ENCODE assay signal across 24 mouse cellular contexts in genomic region chr9:88350317-88350716, GRCm38 (mm10).
"Had no signal": no experiment of that assay in that cellular context is flagged by ENCODE, and none has a peak within 500 bp of the region (broad histone marks: within the 10 kb centered on the region; RNA-seq: fewer than 3 reads in every experiment).

No protein-coding gene starts in this region.

- H3K4me3 ChIP-seq: heart, adult 2 months; heart, embryonic 13.5 days; heart, embryonic 15.5 days; hindbrain, embryonic 13.5 days; hindbrain, embryonic 15.5 days; kidney, embryonic 15.5 days; layer of hippocampus, adult 2 months; left cerebral cortex, adult 2 months; limb, embryonic 10.5 days; limb, embryonic 12.5 days had no signal

- H3K4me2 ChIP-seq: heart, embryonic 11.5 days; heart, embryonic 13.5 days; heart, embryonic 15.5 days; hindbrain, embryonic 13.5 days; hindbrain, embryonic 15.5 days; kidney, embryonic 15.5 days; limb, embryonic 12.5 days had no signal

- ATAC-seq: forebrain, postnatal 0 days; hindbrain, postnatal 0 days; intestine, embryonic 16.5 days had no signal

- H3K27me3 ChIP-seq: heart, embryonic 13.5 days; heart, embryonic 15.5 days; hindbrain, embryonic 13.5 days; hindbrain, embryonic 15.5 days; kidney, embryonic 15.5 days; limb, embryonic 12.5 days had no signal

- H3K27ac ChIP-seq: heart, adult 2 months; heart, embryonic 13.5 days; heart, embryonic 15.5 days; hindbrain, embryonic 13.5 days; hindbrain, embryonic 15.5 days; hindbrain, postnatal 0 days; kidney, embryonic 15.5 days; kidney, postnatal 0 days; layer of hippocampus, adult 2 months; left cerebral cortex, adult 2 months; limb, embryonic 10.5 days; limb, embryonic 12.5 days had no signal

- H3K4me1 ChIP-seq: kidney, embryonic 15.5 days; limb, embryonic 10.5 days had no signal

- H3K36me3 ChIP-seq: heart, embryonic 13.5 days; heart, embryonic 15.5 days; hindbrain, embryonic 13.5 days; hindbrain, embryonic 15.5 days; kidney, embryonic 15.5 days; limb, embryonic 10.5 days; limb, embryonic 12.5 days had no signal

- H3K9ac ChIP-seq: forebrain, postnatal 0 days; heart, embryonic 13.5 days; heart, embryonic 15.5 days; hindbrain, embryonic 13.5 days; hindbrain, embryonic 15.5 days; kidney, embryonic 15.5 days; limb, embryonic 12.5 days had no signal

- DNase-seq: forebrain, postnatal 0 days; gastrocnemius, postnatal 14 days; gastrocnemius, postnatal 36 days; heart, adult 2 months; heart, postnatal 14 days; heart, postnatal 36 days; kidney, adult 11 months; kidney, adult 2 months; kidney, adult 9 months; kidney, postnatal 25 days; kidney, postnatal 4 days had no signal

- H3K9me3 ChIP-seq: heart, embryonic 13.5 days; heart, embryonic 15.5 days; hindbrain, embryonic 13.5 days; hindbrain, embryonic 15.5 days; kidney, embryonic 15.5 days; limb, embryonic 10.5 days; limb, embryonic 12.5 days had no signal
